Mouse (Mus musculus): ENCODE results near the gene Tmem199.

- TF ChIP-seq POLR2A (IDR thresholded peaks at IDR 0.05; ENCODE audit: low read depth, low read length) (no peak), CTCF (IDR thresholded peaks at IDR 0.05; ENCODE audit: extremely low read depth, insufficient read depth, insufficient read length, insufficient replicate concordance) (no peak)
Measured at GRCm38 (mm10) chr11:78509148-78509547, 2.8 kb downstream of the Tmem199 start.
